Mouse (Mus musculus): ENCODE measurements around the gene Slc4a7.

The Slc4a7 gene

DNA sequence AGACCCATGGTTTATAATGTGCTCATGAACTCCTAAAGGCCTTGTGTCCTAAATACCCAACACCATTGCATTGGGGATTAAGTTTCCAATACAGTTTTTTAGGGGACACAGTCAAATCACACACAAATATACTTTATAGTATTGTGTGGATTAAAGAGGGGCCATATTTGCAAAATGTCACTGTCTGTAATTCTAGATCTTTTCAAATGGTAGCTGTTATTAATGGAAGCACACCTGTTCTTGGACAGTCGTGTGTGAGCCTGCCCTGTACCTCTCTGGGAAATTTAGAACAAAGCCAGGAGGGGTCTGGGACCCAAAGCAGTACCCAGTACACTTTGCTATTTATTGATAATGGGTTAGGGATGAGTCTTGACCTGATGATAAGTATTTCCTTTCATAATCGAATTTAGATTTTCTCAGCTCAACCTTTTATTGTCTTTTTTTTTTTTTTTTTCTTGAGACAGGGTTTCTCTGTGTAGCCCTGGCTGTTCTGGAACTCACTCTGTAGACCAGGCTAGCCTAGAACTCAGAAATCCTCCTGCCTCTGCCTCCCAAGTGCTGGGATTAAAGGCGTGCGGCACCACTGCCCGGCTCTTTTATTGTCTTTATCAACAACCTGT lies at the start of gene Slc4a7:
Slc4a7 (plus strand) TSS at position 570 of the 620 bp plus-strand sequence.
- DNase-seq (ENCODE audit: low spot score in 2 of 2) = no peak

DNA sequence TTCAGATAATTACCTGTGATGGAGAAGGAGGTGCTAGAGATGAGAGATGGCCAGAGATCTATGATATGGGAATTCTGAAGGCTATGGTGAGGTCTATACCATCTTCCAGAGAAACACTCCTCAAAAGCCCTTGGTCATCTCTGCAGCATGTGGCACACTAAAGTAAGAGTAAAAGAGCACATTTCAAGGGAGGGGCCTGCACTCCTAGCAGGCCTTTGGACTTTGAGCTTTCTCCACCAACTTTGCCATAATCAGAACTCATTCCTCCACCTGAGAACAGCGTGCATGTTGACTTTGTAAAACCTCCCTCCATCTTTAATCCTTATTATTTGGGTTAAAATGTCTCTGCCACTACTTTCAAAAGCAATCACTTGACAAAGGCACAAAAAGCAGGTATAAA lies 31.5 kb upstream of the Slc4a7 start:
- DNase-seq (ENCODE audit: low spot score in 2 of 2) = no peak

DNA sequence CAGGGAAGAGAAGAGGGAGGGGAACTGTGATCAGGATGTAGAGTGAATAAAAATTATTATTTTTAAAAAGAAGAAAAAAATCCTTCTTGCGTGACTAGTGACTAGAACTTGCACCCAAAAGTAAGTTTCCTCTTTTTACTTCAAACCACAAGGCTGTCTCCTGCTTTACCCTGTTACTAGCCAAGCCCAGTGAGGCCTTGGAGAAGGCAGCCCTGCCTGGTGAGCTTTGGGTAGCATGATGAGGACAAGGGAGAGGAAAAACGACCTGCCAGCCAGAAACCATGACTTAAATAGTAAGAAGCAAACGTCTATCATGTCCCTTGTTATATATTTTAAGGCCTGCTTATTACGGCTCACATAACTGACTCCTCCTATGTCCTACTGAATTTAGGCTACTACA lies 20.5 kb upstream of the Slc4a7 start:
- DNase-seq (ENCODE audit: low spot score in 2 of 2) = no peak

DNA sequence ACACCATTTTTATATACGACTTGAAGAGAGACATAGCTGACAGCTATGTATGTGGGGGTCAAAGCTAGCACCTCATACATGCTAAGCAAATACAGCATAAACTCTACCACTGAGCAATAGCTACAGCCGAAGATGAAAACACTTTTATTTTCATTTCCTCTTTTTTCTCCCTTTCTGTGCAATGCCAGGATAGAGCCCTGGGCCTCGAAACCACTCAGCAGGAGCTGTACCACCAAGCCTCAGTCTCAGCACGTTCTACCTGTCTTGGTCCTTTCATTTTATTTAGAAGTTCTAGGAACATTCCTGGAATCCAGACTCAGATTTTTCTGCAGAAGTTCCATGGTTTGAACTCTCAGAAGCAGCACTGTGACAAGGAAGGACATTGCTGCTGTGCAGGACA lies 17.3 kb upstream of the Slc4a7 start:
- peak; percentile 66 to 73 for DNase-seq (ENCODE audit: low spot score in 2 of 2)

DNA sequence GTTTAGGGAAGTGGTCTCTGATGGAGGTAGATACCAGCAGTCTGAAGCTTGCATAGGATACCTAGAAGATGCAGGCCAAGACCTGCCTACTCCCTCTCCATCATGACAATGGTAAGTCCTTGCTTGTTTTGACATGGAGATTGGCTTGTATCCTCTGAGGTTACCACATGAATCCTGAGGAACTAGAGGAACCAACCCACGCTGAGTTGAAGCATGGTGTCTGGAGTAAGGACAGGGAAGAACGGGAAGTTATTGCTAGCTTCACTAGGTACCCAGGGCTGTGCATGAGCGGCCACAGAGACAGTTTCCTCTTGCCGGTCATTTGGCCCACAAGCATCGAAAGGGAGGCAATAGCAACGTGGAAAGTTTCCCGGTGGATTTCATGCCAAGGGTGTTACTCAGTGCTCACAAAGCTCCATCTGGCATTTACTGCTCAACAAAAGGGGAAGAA lies 16.0 kb upstream of the Slc4a7 start:
- peak in 1 of 2 experiments; percentile 37 for DNase-seq (ENCODE audit: low spot score in 2 of 2)

DNA sequence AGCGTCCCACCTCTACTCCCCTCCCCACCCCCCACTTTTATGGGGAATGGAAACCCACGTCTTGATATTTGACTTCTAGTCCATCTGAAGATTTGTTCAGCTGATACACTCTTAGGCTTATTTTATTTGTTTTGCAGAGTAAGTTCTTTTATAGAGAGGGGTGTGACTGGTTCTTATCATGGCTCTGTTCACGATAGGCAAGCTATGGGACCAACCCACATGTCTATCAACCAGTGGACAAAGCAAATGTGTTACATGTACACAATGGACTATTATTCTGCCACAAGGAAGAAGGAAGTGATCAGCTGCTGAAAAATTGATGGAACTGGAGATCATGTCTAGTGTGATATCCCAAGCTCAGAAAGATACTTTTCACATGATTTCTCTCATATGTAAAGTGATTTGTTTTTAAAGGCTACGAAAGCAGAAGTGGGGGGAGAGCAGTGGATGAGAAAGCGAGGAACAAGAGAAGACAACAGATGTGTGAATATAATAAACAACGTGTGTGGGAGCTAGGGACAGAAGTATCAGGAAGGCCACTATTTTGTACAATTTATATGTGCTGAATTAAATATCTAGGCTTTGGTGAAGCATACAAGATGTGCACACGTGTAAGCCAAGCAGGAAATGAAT lies 14.7 kb upstream of the Slc4a7 start:
- no peak for DNase-seq (ENCODE audit: low spot score in 2 of 2)

DNA sequence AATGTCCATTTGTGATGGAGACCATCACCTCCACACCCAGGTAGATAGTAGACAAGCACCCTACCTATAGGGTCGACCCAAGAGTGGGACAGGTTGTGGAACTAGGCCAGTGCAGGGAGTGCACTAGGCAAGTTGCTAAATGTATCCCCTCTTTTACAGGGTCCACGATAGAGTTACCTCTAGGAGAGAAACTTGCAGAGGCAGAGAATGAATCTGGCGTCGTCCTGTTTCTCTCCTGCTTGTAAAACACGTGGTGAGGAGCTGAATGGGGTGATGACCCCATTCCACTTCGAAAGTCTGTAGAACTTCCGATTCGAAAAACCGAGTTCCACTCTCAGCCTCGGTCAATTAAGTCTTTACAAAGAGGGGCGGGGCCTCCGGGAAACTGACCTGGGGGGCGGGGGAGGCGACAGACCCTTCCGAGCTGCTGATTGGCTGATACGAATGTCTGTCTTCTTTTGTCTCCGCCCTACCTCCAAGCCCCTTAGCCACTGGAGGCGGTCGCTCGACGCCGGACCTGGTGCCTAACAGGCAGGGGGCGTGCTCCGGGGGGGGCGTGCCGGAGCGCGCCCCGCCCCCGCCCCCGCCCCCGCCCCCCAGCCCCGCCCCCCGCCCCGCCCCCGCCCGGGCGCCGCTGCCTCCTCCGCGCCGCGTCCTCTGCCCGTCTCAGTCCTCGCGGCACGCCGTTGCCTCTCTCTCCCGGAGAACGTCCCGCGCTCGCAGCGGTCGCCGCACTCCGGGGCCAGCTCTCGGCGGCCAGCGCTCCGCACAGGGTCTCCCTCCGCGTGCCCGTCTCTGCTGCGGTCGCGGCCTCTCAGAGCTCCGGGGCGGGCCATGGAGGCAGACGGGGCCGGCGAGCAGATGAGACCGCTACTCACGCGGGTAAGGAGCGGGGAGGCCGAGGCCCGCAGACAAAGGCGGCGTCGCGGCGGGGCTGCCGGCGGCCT lies 593 bp downstream of the Slc4a7 start:
- DNase-seq (ENCODE audit: low spot score in 2 of 2) = peak; percentile 92 to 94

DNA sequence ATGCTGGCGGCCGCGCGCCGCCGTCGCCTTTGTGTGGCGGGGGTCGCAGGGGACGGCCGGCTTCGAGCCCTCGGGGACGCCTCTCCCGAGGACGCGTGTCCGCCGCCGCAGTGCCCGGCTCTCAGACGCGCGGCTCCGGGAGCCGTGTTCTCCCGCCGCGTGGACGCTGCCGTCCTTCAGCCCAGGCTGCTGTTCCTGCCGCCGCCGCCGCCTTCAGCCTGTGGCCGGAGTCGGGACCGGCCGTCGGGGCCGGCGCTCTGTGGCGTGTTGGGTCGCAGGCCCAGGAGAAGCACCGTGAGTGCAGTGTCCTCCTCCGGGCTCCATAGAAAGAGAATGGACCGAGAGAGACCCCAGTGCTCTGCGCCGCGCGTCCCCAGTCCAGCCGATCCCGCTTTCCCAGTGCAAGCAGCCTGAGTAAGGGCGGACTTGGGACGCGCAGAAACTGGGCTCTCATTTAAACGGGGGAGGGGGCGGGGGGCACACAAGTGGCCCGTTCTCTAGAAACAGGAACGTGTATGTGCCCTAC lies 1.3 kb downstream of the Slc4a7 start:
- peak in 1 of 2 experiments; percentile 15 for DNase-seq (ENCODE audit: low spot score in 2 of 2)

DNA sequence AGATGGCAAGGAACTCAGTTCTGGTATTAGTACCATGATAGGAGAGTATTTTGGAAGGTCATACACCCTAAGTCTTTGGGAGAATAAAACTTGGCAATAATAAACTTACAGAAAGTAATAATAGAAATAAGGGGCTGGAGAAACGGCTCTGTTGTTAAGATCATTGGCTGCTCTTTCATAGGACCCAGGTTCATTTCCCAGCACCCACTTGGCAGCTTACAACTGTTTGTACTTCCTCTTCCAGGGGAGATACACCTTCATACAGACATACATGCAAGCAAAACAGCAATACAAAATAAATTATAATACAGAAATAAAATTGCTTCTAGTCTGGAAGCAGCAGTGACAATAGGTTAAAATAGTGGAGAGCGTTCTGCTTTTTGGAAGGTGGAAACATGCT lies 2.6 kb downstream of the Slc4a7 start:
- DNase-seq (ENCODE audit: low spot score in 2 of 2) = no peak

DNA sequence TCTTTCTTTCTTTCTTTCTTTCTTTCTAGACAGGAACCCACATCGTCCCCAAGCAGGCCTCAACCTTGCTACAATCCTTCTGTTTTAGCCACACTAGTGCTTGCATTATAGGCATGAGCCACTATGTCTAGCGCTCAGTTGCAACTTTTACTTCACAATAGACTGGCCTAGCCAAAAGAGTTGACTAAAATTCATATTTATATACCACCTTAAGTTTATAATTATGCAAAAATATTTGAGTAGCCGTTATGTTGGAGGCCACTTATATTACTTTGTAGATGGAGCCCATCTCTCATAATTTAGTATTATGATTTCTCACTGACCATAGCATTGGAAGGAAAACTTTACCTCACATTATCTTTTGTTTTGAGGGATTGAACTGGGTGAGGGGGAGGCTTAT lies 3.0 kb downstream of the Slc4a7 start:
- no peak for DNase-seq (ENCODE audit: low spot score in 2 of 2)

DNA sequence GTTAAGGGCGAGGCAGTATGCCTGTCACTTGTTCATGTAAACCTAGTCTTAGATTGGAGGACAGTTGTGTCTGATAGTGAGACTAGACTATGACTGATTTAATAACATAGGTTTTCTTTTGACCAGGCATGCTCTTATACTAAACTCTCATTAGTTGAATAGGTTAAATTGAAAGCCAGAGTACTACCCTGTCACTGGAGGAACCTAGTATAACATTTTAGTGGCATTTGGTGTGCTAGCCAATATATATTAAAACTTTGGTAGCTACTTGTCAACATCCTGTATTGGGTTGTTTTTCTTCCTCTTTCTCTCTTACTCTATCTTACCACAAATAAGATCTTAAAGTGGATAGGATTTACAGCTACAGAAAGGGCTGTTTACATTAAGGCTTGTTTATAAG lies 4.3 kb downstream of the Slc4a7 start:
- no peak for DNase-seq (ENCODE audit: low spot score in 2 of 2)

DNA sequence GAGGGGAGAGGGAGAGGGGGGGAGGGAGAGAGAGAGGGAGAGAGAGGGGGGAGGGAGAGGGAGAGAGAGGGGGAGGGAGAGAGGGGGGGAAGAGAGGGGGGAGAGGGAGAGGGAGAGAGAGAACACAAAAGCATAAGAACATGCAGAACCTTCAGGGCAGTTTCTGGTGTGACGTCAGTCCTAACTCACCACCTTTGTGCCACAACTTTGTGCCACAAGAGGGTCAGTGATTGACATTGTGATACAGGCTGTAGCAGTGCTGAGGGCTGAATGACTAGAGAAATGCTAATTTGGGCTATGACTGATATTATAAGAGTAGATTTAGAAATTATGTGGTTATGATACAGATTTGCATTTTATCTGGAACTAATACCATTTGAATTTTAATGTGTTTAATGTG lies 5.0 kb downstream of the Slc4a7 start:
- DNase-seq (ENCODE audit: low spot score in 2 of 2) = no peak

DNA sequence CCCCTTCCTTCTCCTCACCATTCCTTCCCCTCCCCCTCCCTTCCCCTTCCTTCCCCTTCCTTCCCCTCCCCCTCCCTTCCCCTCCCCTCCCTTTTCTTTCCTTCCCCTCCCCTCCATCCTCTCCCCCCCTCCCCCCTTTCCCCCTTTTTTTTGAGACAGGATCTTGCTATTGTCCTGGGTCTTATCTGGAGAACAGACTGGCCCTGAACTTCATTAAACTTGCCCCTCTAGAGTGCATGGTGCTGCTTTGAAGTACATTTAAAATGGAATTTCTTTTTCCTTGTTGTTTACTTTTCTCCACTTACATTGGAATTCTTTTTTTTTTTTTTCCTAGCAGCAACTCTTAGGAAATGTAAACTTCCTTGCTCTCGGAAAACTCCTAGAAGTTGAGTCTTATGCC lies 6.9 kb downstream of the Slc4a7 start:
- DNase-seq (ENCODE audit: low spot score in 2 of 2) = no peak

DNA sequence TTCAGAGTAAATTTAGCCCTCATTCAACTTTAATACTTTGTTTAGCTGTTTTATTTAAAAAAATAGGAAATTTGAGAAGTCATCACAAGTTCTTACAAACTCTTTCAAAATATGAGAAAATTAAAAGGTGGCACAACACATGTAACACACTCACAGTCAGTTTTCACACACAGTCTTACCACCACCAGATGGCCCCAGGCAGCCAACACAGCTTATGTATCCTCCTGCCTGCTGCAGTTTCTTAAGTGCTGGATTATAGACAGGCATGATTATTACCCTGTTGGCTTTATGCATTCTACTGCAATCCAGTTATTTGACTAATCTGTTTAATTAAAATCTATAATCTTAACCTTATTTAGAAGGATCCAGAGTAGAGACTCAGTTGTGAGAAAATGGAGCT lies 12.1 kb downstream of the Slc4a7 start:
- DNase-seq (ENCODE audit: low spot score in 2 of 2) = no peak

DNA sequence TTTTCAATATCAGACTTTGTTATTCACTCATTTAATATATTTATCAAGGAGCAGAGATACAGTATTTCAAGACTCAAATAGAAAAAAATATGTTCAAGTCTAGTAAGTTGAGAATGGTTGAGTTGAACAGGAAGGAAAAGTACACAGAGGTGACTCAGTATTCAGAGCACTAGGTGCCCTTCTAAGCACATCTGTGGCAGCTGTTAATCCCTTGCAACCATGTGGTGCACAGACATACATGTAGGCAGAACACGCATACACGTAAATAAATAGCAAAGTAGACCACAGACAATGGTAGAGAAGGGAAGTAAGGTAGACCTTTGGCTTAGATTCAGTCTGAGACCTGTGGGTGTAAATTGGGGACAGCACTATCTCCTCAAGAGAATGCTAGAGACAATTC lies 13.7 kb downstream of the Slc4a7 start:
- DNase-seq (ENCODE audit: low spot score in 2 of 2) = no peak

DNA sequence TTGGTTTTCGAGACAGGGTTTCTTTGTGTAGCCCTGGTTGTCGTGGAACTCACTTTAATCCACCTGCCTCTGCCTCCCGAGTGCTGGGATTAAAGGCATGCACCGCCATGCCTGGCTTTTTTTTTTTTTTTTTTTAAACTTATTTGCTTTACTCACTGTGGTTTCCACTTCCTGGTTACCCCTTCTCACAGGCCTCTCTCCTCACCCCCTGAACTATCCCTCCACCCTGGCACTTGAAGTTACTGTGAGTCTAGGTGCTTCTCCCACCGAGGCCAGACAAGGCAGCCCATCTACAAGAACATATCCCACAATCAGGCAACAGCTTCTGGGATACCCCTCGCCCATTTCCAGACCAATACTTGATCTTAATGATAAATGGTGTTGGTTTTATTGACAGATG lies 14.8 kb downstream of the Slc4a7 start:
- no peak for DNase-seq (ENCODE audit: low spot score in 2 of 2)

DNA sequence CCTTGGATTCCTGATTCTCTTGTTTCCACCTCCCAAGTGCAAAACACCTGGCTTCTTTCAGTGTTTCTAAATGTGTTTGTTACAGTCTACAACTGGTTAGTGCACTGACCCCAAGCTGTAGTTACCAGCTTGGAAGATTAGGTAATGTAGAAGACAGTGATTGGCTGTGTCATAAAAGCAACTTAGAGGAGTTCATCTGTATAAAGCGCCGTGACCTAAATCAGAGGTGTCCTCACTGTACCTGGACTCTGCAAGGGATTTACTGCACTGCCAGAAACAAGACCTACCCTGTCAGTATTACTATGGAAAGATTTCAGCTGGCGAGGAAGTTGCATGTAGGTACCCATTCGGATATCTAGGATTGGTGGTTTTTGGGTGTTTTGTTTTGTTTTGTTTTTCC lies 16.5 kb downstream of the Slc4a7 start:
- no peak for DNase-seq (ENCODE audit: low spot score in 2 of 2)

DNA sequence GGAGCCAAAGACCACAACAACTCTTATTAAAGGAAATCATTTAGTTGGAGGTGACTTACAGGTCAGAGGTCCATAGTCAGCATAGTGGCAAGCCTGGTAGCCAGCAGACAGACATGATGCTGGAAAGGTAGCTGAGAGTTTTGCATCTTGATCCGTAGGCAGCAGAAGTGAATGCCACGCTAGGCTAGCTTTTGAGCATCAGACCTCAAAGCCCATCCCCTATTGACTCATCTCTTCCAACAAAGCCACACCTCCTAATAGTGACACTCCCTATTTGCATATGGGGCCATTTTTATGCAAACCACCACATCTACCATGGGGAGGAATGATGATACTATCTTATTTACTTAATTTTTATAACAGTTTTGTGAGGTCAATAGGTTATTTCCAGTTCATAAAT lies 79.1 kb downstream of the Slc4a7 start:
- no peak for DNase-seq (ENCODE audit: low spot score in 2 of 2)

DNA sequence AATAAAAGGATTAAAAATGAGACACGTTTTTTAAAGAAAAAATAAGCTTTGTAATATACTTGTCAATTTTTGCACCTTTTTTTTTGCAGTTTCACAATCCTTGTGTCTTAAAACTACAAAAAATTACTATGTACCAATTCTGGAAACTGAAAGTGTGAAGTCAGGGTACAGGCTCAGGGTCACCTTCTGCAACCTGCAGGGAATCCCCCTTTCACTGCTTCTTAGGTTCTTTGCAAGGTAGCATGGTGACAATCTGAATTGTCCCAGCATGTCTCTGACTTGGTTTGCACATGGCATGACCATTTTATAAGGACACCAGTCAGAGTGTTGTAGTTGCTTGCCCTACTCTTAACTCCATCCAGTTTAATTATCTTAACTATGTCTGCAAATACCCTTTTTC lies 82.1 kb downstream of the Slc4a7 start:
- DNase-seq (ENCODE audit: low spot score in 2 of 2) = no peak

DNA sequence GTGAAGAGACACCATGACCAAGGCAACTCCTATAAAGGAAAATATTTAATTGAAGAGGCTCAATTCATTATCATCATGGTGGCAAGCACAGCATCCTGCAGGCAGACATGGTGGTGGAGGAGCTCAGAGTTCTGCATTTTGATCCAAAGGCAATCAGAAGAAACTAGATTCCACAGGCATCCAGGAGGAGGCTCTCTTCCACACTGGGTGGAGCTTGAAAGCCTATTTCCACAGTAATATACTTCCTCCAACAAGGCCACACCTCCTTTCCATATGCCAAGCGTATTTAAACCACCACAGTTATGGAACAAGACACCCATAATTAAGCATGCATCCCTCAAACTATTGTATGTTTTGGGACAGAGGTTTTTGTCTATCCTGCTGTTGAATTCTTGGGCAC lies 84.9 kb downstream of the Slc4a7 start:
- DNase-seq (ENCODE audit: low spot score in 2 of 2) = no peak

DNA sequence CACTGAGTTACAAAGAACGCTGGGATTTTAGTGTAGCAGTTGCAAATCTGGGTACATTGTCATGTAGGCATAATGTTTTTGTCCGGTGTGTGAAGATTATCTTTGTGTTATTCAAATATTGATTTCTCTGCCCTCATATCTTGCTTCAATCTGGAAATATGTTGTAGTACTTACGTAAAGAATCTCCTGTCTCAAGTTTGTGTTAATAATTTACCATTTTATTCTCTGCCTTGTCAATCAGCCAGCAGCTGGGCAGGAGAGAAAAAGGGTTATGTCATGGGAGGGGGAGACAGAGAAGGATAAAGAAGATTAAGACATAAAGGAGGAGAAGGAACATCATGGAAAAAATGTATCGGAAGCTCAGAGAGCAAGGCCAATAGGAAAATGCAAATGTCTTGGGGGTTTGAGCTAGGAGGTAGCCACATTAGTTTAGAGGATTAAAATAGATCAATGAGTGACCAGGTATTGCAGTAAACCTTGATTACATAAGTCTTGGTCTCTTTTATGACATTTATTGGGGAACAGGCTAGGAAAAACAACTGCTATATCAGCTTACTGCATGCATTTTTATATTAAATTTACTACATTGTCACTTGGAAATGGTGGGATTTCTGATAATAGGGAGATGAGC lies 87.9 kb downstream of the Slc4a7 start:
- no peak for DNase-seq (ENCODE audit: low spot score in 2 of 2)

DNA sequence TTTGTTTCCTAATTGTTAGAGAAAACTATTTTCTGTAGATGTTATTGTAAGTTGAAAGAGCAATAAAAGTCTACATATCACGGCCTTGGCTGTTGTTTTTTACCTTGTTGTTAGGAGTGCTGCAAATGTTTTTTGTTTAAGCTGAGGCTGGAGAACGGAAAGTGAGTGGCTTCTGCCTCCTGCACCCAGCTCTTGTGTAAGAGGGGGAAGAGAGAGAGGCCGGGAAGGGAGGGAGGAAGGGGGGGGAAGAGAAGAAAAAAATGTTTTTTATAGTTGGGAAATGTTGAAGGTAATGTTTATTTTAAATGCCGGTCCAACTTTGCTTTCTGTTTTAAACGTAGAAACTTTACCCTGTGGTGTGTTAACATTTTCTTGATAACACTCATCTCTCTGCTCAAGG lies 97.8 kb downstream of the Slc4a7 start:
- no peak for DNase-seq (ENCODE audit: low spot score in 2 of 2)
